Mouse (Mus musculus) neural tube, embryonic 14.5 days (tissue): ENCODE data around the gene Rell1. TPM values are rescaled to one million over a fixed set of nuclear protein-coding genes. Genes with fewer than 3 reads are reported as not detected.

Source experiments
- ATAC-seq: fragments of 200-750 bp; cut with Nextera tagmentation; 2 replicates; pipeline ENCODE4 v1.8.0; 2017; ENCODE audit warnings: low read depth, mild to moderate bottlenecking, moderate TSS enrichment, moderate library complexity
- H3K27ac ChIP-seq: fragments of 300-500 bp; sonication (generic); 2 replicates; pipeline ENCODE4 v1.5.1; 2014; ENCODE audit warnings: low read depth, mild to moderate bottlenecking, control low read depth, low read length, moderate library complexity, mixed read lengths
- H3K27me3 ChIP-seq: fragments of 300-500 bp; sonication (generic); 2 replicates; pipeline ENCODE4 v1.6.1; 2014; ENCODE audit warnings: low read length; ENCODE audit not compliant: control insufficient read depth, insufficient read depth
- H3K36me3 ChIP-seq: fragments of 300-500 bp; sonication (generic); 2 replicates; pipeline ENCODE4 v1.6.1; 2014; ENCODE audit warnings: low read length, mixed read lengths; ENCODE audit not compliant: control insufficient read depth, insufficient read depth
- H3K4me1 ChIP-seq: fragments of 300-500 bp; sonication (generic); 2 replicates; pipeline ENCODE4 v1.6.1; 2014; ENCODE audit warnings: low read length; ENCODE audit not compliant: control insufficient read depth, insufficient read depth
- H3K4me2 ChIP-seq: fragments of 300-500 bp; sonication (generic); 2 replicates; pipeline ENCODE4 v1.6.1; 2014; ENCODE audit warnings: mild to moderate bottlenecking, low read depth, low read length, control low read depth
- H3K4me3 ChIP-seq: fragments of 300-500 bp; sonication (generic); 2 replicates; pipeline ENCODE4 v1.5.1; 2014; ENCODE audit warnings: low read depth, low read length, control low read depth, mixed read lengths
- H3K9ac ChIP-seq: fragments of 300-500 bp; sonication (generic); replicated peaks from 2 replicates; pipeline ENCODE4 v1.6.1; 2014; ENCODE audit warnings: low read depth, mild to moderate bottlenecking, control low read depth, low read length, mixed read lengths
- H3K9me3 ChIP-seq: fragments of 300-500 bp; sonication (generic); 2 replicates; pipeline ENCODE4 v1.6.1; 2016; ENCODE audit warnings: low read length; ENCODE audit not compliant: control insufficient read depth
- WGBS: fragments of 180-500 bp; shearing (Covaris S2); extraction: QIAGEN DNeasy Blood & Tissue Kit; methylation state at CpG from one replicate; pipeline ENCODE4 v1.1.7; 2014; 5-methylcytosine and 5-hydroxymethylcytosine counted together
- polyA plus RNA-seq: library from polyadenylated mRNA; unstranded; fragments of >200 nt; fragmentation: Nextera tagmentation; extraction: Ambion mirVana; gene quantifications from 2 replicates; pipeline ENCODE4 v1.2.1, GENCODE M21; 2014

The Rell1 gene
- 4.7 and 6.7 TPM in 2 replicates for polyA plus RNA-seq

- Histone ChIP-seq H3K9me3 (no peaks in the 10 kb centered on the region), H3K4me1 (peaks cover 5% of the 10 kb centered on the region; the same call in 1 of the 2 replicates), H3K9ac (peak within 1 kb of the TSS; percentile 70), H3K4me2 (peak within 1 kb of the TSS; percentile 91), H3K27me3 (no peaks in the 10 kb centered on the region), H3K4me3 (peak within 1 kb of the TSS; percentile 65), H3K36me3 (no peaks in the 10 kb centered on the region), H3K27ac (peak within 1 kb of the TSS; percentile 62; the same call in 1 of the 2 replicates)
- under 1% methylated on average over 70 of the region's 85 CpGs for WGBS
- ATAC-seq: peak; percentile 97
Observed at GRCm38 (mm10) chr5:63968443-63969415, at the start of gene Rell1. TSS of gene Rell1 (minus strand) at chr5:63968897.

DNA sequence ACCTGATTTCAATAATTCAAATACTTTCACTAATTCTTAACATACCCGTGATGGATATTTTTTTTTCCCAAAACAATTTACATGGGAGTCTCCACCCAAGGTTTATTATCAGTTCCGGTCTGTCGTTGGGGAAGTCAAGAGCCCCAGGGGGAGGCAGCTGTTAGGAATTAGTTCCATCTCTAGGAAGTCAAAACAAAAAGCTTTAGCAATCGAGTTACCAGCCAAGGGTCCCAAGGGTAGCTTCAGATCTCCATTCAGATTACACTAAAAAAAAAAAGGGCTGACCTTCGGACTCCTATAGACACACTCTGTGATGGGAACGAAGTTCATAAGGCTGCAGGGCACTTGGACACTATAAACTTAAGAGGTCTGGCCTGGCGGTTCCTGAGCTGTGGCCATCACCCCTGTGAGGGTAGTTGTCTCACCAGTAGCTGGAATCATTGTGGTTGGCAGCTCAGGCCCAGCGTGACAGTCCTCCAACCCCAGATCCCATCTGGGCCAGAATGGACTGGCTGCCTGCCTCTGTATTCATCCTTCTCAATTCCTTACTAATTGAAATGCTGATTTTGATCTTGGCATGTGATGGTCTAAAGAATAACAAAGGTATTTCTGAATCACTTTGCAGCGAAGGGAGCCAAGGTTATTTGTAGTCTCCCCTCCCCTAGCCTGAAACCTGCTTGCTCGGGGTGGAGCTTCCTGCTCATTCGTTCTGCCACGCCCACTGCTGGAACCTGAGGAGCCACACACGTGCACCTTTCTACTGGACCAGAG, 44.1 kb upstream of the Rell1 start:
- Histone ChIP-seq H3K27me3 (no peaks in the 10 kb centered on the region), H3K4me2 (no peak overlapping the region), H3K4me1 (no peaks in the 10 kb centered on the region), H3K9me3 (no peaks in the 10 kb centered on the region), H3K9ac (no peak overlapping the region), H3K4me3 (no peak overlapping the region), H3K27ac (no peak overlapping the region), H3K36me3 (no peaks in the 10 kb centered on the region)
- no peak for ATAC-seq
- 80% methylated on average over 11 of the region's 13 CpGs for WGBS

GRCm38 (mm10) chr5:64006548-64006947, 37.9 kb upstream of the Rell1 start:
- no peaks in the 10 kb centered on the region for H3K27me3 ChIP-seq
- H3K27ac ChIP-seq: no peak overlapping the region
- ATAC-seq: no peak
- no peak overlapping the region for H3K4me3 ChIP-seq
- 86% methylated on average over 4 of the region's 4 CpGs for WGBS
- H3K9me3 ChIP-seq: no peaks in the 10 kb centered on the region
- H3K4me2 ChIP-seq: no peak overlapping the region
- no peaks in the 10 kb centered on the region for H3K36me3 ChIP-seq
- H3K4me1 ChIP-seq: no peaks in the 10 kb centered on the region
- H3K9ac ChIP-seq: no peak overlapping the region

- Histone ChIP-seq H3K9ac (no peak overlapping the region), H3K4me1 (no peaks in the 10 kb centered on the region), H3K4me2 (no peak overlapping the region), H3K27ac (no peak overlapping the region), H3K9me3 (no peaks in the 10 kb centered on the region), H3K4me3 (no peak overlapping the region), H3K36me3 (no peaks in the 10 kb centered on the region), H3K27me3 (no peaks in the 10 kb centered on the region)
- ATAC-seq: no peak
- 90% methylated on average over 8 of the region's 8 CpGs for WGBS
Observed at GRCm38 (mm10) chr5:64003302-64003701, 34.6 kb upstream of the Rell1 start.

GRCm38 (mm10) chr5:63993865-63994264, 25.2 kb upstream of the Rell1 start:
- ATAC-seq: no peak
- no peaks in the 10 kb centered on the region for H3K27me3 ChIP-seq

DNA sequence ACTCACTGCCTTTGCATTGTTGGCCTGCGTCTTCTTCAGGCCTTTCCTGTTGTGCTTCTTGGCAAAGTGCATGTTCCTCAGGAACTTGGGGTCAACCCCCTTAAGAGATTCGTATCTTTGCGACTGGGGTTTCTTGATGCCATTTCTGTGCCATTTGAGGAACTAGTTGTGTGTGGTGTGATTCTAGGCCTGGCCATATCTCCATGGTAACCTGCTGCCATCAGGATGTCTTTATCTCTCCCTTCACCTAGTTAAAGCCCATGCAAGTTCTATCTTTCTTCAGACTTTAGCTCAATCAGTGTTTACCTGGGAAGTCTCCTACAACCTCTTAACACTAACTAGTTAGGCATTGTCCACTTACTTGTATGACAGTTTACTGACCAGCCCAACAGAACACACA, 22.0 kb upstream of the Rell1 start:
- WGBS: 91% methylated on average over 3 of the region's 3 CpGs
- no peak for ATAC-seq
- H3K4me2 ChIP-seq: no peak overlapping the region

More at GRCm38 (mm10) chr5:63993865-63994264, 25.2 kb upstream of the Rell1 start:
- Histone ChIP-seq H3K27ac (no peak overlapping the region), H3K36me3 (no peaks in the 10 kb centered on the region), H3K9me3 (no peaks in the 10 kb centered on the region), H3K4me2 (no peak overlapping the region), H3K4me3 (no peak overlapping the region), H3K4me1 (no peaks in the 10 kb centered on the region), H3K9ac (no peak overlapping the region)
- 36% methylated on average over 3 of the region's 3 CpGs for WGBS

GRCm38 (mm10) chr5:63986337-63986736, 17.6 kb upstream of the Rell1 start:
- no peak for ATAC-seq
- H3K4me1 ChIP-seq: no peaks in the 10 kb centered on the region
- no peaks in the 10 kb centered on the region for H3K27me3 ChIP-seq
- no peaks in the 10 kb centered on the region for H3K36me3 ChIP-seq
- WGBS: 70% methylated on average over 6 of the region's 6 CpGs
- no peak overlapping the region for H3K9ac ChIP-seq
- no peaks in the 10 kb centered on the region for H3K9me3 ChIP-seq
- no peak overlapping the region for H3K4me3 ChIP-seq
- H3K27ac ChIP-seq: no peak overlapping the region
- H3K4me2 ChIP-seq: no peak overlapping the region

More for the DNA sequence above, 22.0 kb upstream of the Rell1 start:
- H3K36me3 ChIP-seq: no peaks in the 10 kb centered on the region
- no peaks in the 10 kb centered on the region for H3K4me1 ChIP-seq
- H3K9me3 ChIP-seq: no peaks in the 10 kb centered on the region
- H3K9ac ChIP-seq: no peak overlapping the region
- H3K4me3 ChIP-seq: no peak overlapping the region
- H3K27me3 ChIP-seq: no peaks in the 10 kb centered on the region
- H3K27ac ChIP-seq: no peak overlapping the region

- H3K9ac ChIP-seq: no peak overlapping the region
- no peak overlapping the region for H3K4me3 ChIP-seq
- no peaks in the 10 kb centered on the region for H3K9me3 ChIP-seq
- no peak overlapping the region for H3K4me2 ChIP-seq
- H3K4me1 ChIP-seq: no peaks in the 10 kb centered on the region
- H3K27ac ChIP-seq: no peak overlapping the region
- no peak for ATAC-seq
- 84% methylated on average over 11 of the region's 11 CpGs for WGBS
- H3K27me3 ChIP-seq: no peaks in the 10 kb centered on the region
- no peaks in the 10 kb centered on the region for H3K36me3 ChIP-seq
Observed at GRCm38 (mm10) chr5:63982296-63982695, 13.6 kb upstream of the Rell1 start.

DNA sequence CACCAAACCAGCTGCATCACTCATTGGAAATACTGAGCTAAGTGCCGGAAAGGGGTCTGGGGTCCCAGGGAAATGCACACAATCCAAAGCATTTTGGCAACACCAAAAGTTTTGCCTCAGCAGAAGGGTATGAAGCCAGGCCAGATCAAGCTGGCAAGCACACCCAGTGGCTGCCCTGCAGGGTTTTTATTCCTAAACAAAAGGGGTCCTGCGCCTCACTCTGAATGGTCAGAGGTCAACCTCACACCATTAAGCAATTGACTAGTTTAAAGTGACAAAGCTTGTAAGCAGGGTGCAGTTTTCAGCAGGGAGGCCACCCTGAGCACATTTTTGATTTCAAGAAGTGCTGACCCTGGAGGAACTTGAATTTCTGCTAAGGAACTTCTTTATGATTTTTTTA, 2.3 kb upstream of the Rell1 start:
- Histone ChIP-seq H3K4me2 (no peak overlapping the region), H3K27ac (no peak overlapping the region), H3K4me1 (peaks cover 5% of the 10 kb centered on the region; the same call in 1 of the 2 replicates), H3K36me3 (no peaks in the 10 kb centered on the region), H3K4me3 (no peak overlapping the region), H3K9ac (no peak overlapping the region), H3K27me3 (no peaks in the 10 kb centered on the region), H3K9me3 (no peaks in the 10 kb centered on the region)
- 18% methylated on average over 2 of the region's 2 CpGs for WGBS
- ATAC-seq: no peak
